Mouse (Mus musculus): ENCODE measurements around the gene 1500011B03Rik.

- no peak for TF ChIP-seq CTCF (IDR thresholded peaks at IDR 0.05; ENCODE audit: extremely low read depth, insufficient read length, insufficient replicate concordance, low read depth, low read length)
- TF ChIP-seq POLR2A (IDR thresholded peaks at IDR 0.05; ENCODE audit: low read depth, low read length) = no peak
Observed at GRCm38 (mm10) chr5:114864813-114865212, 41.5 kb upstream of the 1500011B03Rik start.
